Mouse (Mus musculus) layer of hippocampus, adult 9-10 months (tissue): ENCODE measurements at regions not wholly inside any gene's neighbourhood (a gene's known extent, or its start where the extent isn't known, plus 50 kb on each side); places are given as distances from the start of the nearest gene placed in this dataset.

Experiments used
- DNase-seq: peaks from one replicate; pipeline ENCODE4 v3.0.0; 2022; ENCODE audit warnings: low spot score

DNA sequence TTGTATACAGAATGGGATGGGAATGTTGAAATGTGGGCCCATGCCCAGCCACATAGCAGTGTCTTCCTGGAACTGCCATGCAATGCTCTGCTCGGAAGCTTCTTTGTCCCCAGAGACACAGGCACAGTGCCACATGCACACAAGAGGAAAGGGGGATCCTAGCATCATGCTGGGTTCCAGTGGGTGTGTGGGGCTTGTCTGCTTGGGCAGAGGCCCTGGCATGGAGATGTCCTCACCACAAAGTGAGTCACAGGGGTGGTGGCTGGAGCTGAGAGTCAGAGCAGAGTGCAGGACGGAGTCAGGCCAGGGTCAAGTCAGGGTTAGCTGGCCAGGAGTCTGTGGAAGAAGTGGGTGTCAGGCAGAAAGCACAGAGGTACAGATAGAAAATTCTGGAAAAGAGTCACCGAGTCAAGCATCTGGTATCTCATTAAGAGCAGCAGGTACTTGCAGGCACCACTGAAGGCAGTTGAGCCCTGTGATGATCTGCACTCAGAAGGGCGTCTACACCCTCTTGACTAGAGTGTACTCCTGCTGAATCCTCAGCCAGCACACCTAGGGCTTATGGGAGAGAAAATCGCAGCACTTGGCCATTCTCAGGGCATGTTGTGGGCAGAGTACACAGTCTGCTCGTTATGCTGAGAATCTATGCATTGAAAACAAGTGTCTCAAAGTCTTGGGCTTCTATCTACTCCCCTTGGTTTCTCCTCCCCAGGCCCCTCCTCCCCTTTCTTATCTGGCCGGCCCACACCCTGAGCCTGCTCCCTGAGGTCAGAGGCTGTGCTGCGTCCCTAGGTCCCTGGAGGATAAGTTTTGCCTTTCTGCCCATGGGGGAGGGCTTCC lies 85.3 kb downstream of the Ackr3 start:
- DNase-seq, result no peak

DNA sequence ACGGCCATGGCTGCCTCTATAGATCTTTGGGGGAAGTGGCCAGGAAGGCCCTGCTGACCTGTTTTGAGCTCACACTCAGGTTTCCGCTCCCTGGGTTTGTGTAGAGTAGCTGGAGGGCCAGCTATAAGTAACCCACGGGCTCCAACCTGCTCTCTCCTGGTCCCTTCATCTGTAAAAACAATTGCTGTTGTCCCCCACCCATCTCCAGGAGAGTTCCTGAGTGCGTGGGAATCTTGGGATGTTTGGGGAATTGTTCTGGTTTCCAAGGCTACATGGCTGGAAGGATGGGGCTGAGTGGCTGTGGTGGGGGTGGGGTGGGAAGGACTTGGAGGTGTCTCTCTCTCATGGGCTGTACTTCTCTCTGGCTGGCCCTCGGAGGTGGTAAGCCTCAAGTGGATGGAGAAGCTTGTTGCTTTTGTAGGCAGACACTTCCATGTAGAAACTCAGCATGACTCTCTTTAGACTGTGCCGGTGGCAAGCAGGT lies 86.0 kb downstream of the Ackr3 start:
- no peak for DNase-seq

DNA sequence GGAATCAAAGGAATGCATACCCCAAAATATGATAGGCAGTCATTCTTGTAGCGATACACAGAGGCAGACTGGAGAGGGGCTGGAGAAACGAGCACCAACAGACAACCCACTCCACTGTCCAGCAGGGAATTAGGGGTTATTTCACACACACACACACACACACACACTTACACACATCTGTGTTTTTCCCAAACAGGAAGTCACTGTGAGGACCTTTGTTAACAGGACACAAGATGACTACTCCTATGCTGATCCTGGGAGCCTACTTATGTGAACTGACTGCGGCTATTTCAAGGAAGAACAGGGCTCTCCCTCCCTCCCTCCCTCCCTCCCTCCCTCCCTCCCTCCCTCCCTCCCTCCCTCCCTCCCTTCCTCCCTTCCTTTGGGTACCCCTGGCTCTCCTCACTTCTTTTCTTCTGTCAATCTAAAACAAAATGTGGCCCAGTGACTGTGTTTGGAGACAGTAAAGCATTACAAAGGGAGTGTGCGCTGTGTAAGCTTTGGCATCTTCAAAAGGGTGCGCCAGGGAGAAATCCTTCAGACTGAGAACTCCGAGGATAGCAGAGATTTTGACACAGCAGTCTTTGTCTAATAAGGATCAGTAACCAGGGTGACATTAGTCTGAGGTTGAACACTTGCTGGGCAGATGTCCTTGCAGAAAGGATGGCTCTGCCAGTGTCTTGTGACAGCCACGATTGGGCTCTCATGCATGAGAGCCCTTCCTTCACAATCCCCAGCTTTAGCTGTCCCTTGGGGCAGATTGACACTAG lies 86.8 kb downstream of the Ackr3 start:
- DNase-seq, result no peak

- DNase-seq, result no peak
Measured at GRCm38 (mm10) chr1:90291256-90291655, 87.5 kb downstream of the Ackr3 start.

DNA sequence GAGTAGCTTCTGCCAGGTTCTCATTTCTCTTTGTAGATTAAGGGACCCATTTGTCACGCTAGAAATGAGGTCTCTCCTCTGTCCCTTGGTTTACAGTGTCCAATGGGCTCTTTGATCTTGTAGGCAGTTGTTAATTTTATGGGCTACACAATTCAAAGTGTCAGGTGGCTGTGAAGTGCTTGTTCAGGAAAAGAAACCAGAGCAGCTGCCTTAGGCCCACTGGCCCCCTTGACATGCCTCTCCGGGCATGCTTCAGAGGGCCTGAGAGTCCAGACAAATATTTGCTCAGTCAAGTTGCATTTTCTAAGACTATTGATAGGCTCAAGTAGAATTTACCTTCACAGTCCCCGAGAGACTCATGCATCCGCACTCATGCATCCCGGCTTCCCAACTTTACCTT lies 94.0 kb downstream of the Ackr3 start:
- no peak for DNase-seq

DNA sequence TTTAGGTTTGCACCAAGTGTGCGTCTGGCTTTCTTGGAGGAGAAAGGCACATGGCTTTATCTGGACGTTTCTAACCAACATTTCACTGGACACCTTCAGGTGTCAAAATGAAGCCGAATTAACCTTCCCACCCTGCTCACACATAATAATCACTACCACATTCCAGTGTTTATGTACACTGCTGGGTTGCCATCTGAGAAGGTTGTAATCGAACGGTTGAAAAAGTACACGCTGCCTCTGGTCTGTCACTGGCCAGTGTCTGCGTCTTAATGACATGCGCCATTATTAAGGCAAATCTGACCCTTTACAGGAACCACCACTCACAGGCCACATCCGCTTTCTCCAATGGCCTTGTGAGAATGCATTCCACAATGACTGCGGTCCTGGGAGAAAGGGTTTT lies 96.4 kb downstream of the Ackr3 start:
- no peak for DNase-seq

DNA sequence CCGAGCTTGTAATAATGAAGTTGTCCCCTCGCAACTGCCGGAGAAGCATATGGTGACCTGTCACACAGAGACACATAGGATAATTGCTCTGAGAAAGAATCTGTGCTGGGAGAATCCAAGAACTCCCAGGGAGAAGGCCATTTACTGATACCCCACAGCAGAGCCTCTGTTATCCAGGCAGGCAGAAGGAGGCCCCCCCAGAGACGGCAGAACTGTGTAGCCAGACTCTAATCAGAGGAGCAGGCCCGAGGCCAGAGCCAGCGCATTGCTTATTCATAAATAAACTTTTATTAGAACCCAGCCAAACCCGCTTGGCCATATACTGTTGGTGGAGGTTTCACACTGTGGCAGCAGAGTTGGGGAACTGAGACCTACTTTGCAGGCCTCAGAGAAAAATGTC lies 100.6 kb downstream of the Ackr3 start:
- DNase-seq, result no peak

- no peak for DNase-seq
Measured at GRCm38 (mm10) chr1:90311016-90311415, 107.2 kb downstream of the Ackr3 start.

DNA sequence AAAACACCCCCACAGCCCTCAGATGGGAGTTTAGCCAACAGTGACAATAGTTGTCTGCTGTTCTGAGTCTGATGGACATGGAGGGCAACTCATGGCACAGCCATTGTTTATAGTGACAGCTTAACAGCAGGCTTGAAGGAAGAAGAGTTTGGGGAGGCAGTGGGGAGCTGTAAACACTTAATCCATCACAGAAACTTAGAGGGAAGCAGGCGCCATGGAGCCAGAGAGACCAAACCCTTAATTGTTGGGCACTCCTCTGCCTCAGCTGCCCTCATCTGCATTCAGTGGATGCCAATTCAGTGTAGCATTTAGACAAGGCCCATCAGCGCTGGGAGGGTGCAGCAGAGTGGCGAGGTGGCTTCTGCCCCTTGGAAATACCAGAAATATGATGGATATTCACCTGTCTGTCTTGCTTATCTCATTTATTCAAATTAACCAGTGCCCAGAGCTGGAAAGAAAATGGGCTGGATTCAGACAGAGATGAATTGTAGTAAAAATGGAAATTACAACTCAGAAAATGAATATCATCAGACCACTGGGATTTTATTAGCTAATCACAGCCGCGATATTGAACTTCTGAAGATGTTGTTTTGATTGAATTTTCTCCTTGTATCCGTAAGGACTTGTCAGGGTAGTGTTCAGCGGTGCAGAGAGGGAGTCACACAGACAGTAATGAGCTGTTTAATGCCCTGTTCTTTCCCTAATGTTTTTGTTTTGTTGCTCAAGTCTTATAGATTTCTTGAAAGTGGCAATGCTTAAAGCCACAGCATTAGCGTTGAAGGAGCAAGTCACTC lies 108.1 kb downstream of the Ackr3 start:
- no peak for DNase-seq

DNA sequence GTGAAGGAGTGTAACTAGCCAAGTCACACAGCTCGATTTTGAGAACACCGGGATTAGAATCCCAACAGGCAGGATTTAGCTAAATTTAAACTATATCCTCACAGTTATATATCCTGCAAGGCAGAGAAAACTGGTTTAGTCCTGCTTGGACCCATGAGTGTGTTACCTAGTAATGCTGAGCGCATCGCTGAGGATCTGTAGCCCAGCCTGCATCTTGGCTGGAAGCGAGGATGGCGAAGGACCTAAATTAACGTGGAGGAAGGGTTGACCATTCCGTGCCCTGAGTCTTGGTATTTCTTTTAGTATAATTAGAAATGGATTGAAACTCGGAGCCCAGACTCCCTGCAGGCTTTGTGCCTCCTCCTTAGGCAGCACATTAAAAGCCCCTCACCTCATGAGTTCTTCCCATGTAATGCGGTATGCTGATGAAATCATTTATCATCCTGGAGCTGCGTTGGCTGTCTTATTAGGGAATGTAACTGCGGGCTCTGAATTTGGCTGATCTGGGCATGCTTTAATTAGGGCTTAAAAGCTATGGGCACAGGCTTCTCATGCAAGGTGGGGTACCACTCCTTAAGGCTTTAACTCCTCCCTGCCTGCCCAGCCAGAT lies 110.1 kb downstream of the Ackr3 start:
- no peak for DNase-seq

DNA sequence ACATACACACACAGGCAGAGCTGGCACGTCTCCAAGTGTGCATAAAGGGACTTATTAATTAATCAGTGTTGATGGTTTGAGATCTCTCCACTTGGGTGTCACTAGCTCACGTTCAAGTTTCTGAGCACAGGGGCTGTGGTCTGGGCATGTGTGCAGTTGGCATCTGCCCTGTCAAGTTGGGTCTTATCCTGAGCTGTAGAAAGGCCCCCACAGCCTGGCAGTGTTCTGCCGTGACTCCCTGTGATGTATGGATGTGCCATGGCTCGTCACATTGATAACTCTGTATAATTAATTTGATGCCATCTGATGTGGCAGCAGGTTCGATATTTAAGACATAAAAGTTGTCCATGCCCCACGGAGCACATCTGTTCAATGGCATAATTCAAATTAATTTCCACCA lies 114.1 kb downstream of the Ackr3 start:
- DNase-seq, result no peak

GRCm38 (mm10) chr1:90318502-90318901 lies 114.7 kb downstream of the Ackr3 start:
- no peak for DNase-seq

- no peak for DNase-seq
Measured at GRCm38 (mm10) chr1:90320518-90320917, 116.7 kb downstream of the Ackr3 start.

- no peak for DNase-seq
Measured at GRCm38 (mm10) chr1:90321501-90321900, 117.7 kb downstream of the Ackr3 start.

GRCm38 (mm10) chr1:90327237-90327636 lies 123.5 kb downstream of the Ackr3 start:
- no peak for DNase-seq

GRCm38 (mm10) chr1:90332531-90332930 lies 128.8 kb downstream of the Ackr3 start:
- no peak for DNase-seq

GRCm38 (mm10) chr1:90333676-90334430 lies 130.1 kb downstream of the Ackr3 start:
- DNase-seq, result no peak

DNA sequence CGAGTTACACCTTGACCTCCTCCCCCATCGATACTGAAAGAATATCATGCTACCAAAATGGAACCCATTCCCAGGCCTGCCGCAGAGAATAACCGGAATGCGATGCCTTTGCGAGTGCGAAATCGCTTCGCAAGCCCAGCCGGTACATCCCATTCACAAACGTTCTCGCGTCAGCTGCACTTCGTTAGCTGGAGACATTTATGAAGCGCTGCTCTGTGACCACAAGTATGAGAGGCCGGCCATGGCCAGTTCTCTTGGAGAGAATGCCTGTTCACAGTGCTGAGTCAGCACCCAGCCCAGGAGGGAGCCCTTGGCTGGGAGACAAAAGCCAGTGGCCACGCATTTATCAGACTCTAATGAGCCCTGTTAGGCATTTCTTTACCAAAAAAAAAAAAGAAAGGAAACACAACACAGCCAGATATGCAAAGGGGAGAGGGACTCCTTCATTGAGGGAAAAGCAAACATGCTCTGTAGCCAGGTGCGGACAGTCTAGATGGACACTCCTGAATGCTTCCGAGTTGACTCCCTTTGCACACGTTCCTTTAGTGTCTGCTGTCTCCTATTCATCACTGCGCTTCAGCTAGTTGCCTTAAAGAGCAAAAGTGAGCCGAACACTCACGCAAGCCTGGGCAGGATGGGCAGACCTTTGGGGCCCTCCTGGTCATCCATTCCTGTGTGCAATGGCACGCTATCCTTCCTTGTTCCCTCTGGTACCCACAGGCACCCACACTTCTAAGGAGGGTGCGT lies 131.4 kb downstream of the Ackr3 start:
- no peak for DNase-seq

DNA sequence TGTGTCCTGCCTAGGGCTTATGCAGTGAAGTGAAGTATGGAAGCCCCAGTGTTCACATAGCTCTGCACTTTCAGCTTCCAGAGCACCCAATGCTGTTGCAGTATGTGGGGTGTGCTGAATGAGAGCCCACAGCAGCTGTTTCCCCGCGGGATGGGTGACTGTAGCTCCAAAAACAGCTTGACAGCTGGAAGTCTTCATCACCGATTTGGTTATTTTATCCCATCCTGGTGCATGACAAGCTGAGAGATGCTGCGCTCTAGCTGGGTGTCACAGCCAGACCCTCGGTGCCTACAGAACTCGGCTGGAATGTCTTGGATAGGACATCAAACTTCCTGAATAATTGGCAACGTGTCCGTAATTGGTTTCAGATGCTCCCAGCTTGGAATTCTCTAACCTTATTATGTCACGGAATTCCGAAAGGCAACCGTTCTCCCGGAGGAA lies 134.1 kb downstream of the Ackr3 start:
- DNase-seq, result no peak

GRCm38 (mm10) chr1:90342346-90342745 lies 138.6 kb downstream of the Ackr3 start:
- no peak for DNase-seq
